Mouse (Mus musculus) testis, adult 2 months (tissue): Measurements from ENCODE around the gene Cspg4. TPM values are rescaled to one million over a fixed set of nuclear protein-coding genes. Genes with fewer than 3 reads are reported as not detected.

Experiments used
- H3K27ac ChIP-seq: fragments of 200-500 bp; 2 replicates; pipeline ENCODE4 v1.5.1; 2012; ENCODE audit warnings: low read depth, low read length; ENCODE audit not compliant: control insufficient read depth, insufficient read depth
- H3K27me3 ChIP-seq: fragments of 200-500 bp; 2 replicates; pipeline ENCODE4 v1.6.1; 2012; ENCODE audit warnings: mild to moderate bottlenecking, low read length, moderate library complexity; ENCODE audit not compliant: control insufficient read depth, insufficient read depth
- H3K36me3 ChIP-seq: fragments of 200-500 bp; 2 replicates; pipeline ENCODE4 v1.6.1; 2012; ENCODE audit warnings: mild to moderate bottlenecking, low read length; ENCODE audit not compliant: control insufficient read depth, insufficient read depth
- H3K4me1 ChIP-seq: fragments of 200-500 bp; 2 replicates; pipeline ENCODE4 v1.6.1; 2012; ENCODE audit warnings: low read length; ENCODE audit not compliant: control insufficient read depth, insufficient read depth
- H3K4me3 ChIP-seq: fragments of 200-500 bp; 2 replicates; pipeline ENCODE4 v1.5.1; 2012; ENCODE audit warnings: low read depth, mild to moderate bottlenecking, low read length, moderate library complexity, mixed read lengths; ENCODE audit not compliant: control insufficient read depth
- CTCF ChIP-seq: fragments of 200-500 bp; IDR thresholded peaks from 2 replicates; pipeline ENCODE4 v1.5.1; 2012; ENCODE audit warnings: low read depth, mild to moderate bottlenecking, inconsistent platforms, low read length, moderate library complexity; ENCODE audit not compliant: control insufficient read depth, insufficient read depth, insufficient replicate concordance
- POLR2A ChIP-seq: fragments of 200-500 bp; IDR thresholded peaks from 2 replicates; pipeline ENCODE4 v1.6.1; 2012; ENCODE audit warnings: low read depth, mild to moderate bottlenecking, inconsistent platforms, low read length, moderate library complexity; ENCODE audit not compliant: control insufficient read depth
- polyA plus RNA-seq: library from polyadenylated mRNA; depleted of rRNA; stranded (reverse); fragments of >200 nt; gene quantifications from 2 replicates; pipeline ENCODE4 v1.2.3, GENCODE M21; 2012; rRNA removed

The Cspg4 gene
- polyA plus RNA-seq = 1.1 and 1.2 TPM in 2 replicates

GRCm38 (mm10) chr9:56864832-56865231 lies at the start of gene Cspg4:
TSS of gene Cspg4 (plus strand) at chr9:56865033.
- Histone ChIP-seq H3K27ac (peak within 1 kb of the TSS; percentile 8; the same call in 1 of the 2 replicates), H3K27me3 (no peaks in the 10 kb centered on the region), H3K4me3 (peak within 1 kb of the TSS; percentile 5; the same call in 1 of the 2 replicates), H3K36me3 (no peaks in the 10 kb centered on the region), H3K4me1 (peaks cover 4% of the 10 kb centered on the region; the same call in 1 of the 2 replicates)
- TF ChIP-seq CTCF (no peak), POLR2A (0 out of 2 replicates have a peak, but pooled peaks have one; percentile 28)

GRCm38 (mm10) chr9:56824900-56825299 lies 39.9 kb upstream of the Cspg4 start:
- TF ChIP-seq CTCF (no peak), POLR2A (no peak)
- Histone ChIP-seq H3K27ac (no peak overlapping the region), H3K36me3 (no peaks in the 10 kb centered on the region), H3K4me1 (peaks cover 2% of the 10 kb centered on the region; the same call in 1 of the 2 replicates), H3K4me3 (no peak overlapping the region), H3K27me3 (no peaks in the 10 kb centered on the region)

- no peak overlapping the region for H3K4me3 ChIP-seq
- H3K36me3 ChIP-seq = no peaks in the 10 kb centered on the region
- H3K4me1 ChIP-seq = peaks cover 2% of the 10 kb centered on the region; the same call in 1 of the 2 replicates
- no peak for TF ChIP-seq POLR2A
- TF ChIP-seq CTCF = no peak
- no peak overlapping the region for H3K27ac ChIP-seq
- H3K27me3 ChIP-seq = no peaks in the 10 kb centered on the region
Measured at GRCm38 (mm10) chr9:56825476-56826213, 39.2 kb upstream of the Cspg4 start.

- no peak for TF ChIP-seq CTCF
- no peak for TF ChIP-seq POLR2A
- no peak overlapping the region for H3K27ac ChIP-seq
- H3K4me3 ChIP-seq = no peak overlapping the region
- H3K36me3 ChIP-seq = no peaks in the 10 kb centered on the region
- H3K27me3 ChIP-seq = no peaks in the 10 kb centered on the region
- peaks cover 2% of the 10 kb centered on the region; the same call in 1 of the 2 replicates for H3K4me1 ChIP-seq
Measured at GRCm38 (mm10) chr9:56828146-56828545, 36.7 kb upstream of the Cspg4 start.

GRCm38 (mm10) chr9:56828841-56829240 lies 36.0 kb upstream of the Cspg4 start:
- Histone ChIP-seq H3K36me3 (no peaks in the 10 kb centered on the region), H3K27ac (no peak overlapping the region), H3K4me1 (peaks cover 2% of the 10 kb centered on the region; the same call in 1 of the 2 replicates), H3K27me3 (no peaks in the 10 kb centered on the region), H3K4me3 (no peak overlapping the region)
- TF ChIP-seq POLR2A (no peak), CTCF (no peak)

GRCm38 (mm10) chr9:56830162-56830561 lies 34.7 kb upstream of the Cspg4 start:
- no peaks in the 10 kb centered on the region for H3K27me3 ChIP-seq
- H3K27ac ChIP-seq = no peak overlapping the region
- no peaks in the 10 kb centered on the region for H3K36me3 ChIP-seq
- TF ChIP-seq POLR2A (no peak), CTCF (no peak)
- no peak overlapping the region for H3K4me3 ChIP-seq
- peaks cover 2% of the 10 kb centered on the region; the same call in 1 of the 2 replicates for H3K4me1 ChIP-seq

- TF ChIP-seq CTCF = no peak
- TF ChIP-seq POLR2A = no peak
- H3K36me3 ChIP-seq = no peaks in the 10 kb centered on the region
- H3K4me1 ChIP-seq = no peaks in the 10 kb centered on the region
- no peak overlapping the region for H3K4me3 ChIP-seq
- no peak overlapping the region for H3K27ac ChIP-seq
- H3K27me3 ChIP-seq = no peaks in the 10 kb centered on the region
Measured at GRCm38 (mm10) chr9:56831904-56832303, 32.9 kb upstream of the Cspg4 start.
